Comparison of ENCODE assay signal across 9 mouse cellular contexts in genomic region chr5:105443057-105443815, GRCm38 (mm10). TPM values are rescaled to one million over a fixed set of nuclear protein-coding genes. Genes with fewer than 3 reads are reported as not detected.
A peak's percentile ranks its signal among the peaks of the same experiment; 100 is the strongest.
DNase-seq lines count a peak whose midpoint lies in the region; ATAC-seq and TF ChIP-seq lines count a peak whose summit lies in the region.
"Had no signal": no experiment of that assay in that cellular context is flagged by ENCODE, and none has a peak within 500 bp of the region (broad histone marks: within the 10 kb centered on the region; RNA-seq: fewer than 3 reads in every experiment).

No protein-coding gene starts in this region.

- no peak overlapping the region for H3K4me3 ChIP-seq in liver, embryonic 11.5 days (ENCODE audit: low read depth, low read length)
- no peak overlapping the region for H3K4me3 ChIP-seq in small intestine, adult 2 months (ENCODE audit: low read depth, low read length)
- no peak overlapping the region for H3K4me3 ChIP-seq in midbrain, embryonic 16.5 days (ENCODE audit: low read depth, low read length)
- no peak overlapping the region for H3K4me3 ChIP-seq in intestine, postnatal 0 days (ENCODE audit: low read depth, low read length)
- H3K4me3 ChIP-seq: erythroblast, embryonic 14.5 days had no signal

- H3K27me3 ChIP-seq in liver, embryonic 11.5 days (replicated peaks; ENCODE audit: control insufficient read depth, insufficient read depth, low read length), result no peaks in the 10 kb centered on the region
- H3K27me3 ChIP-seq in small intestine, adult 2 months (ENCODE audit: control insufficient read depth, insufficient read depth, low read length), result no peaks in the 10 kb centered on the region
- no peaks in the 10 kb centered on the region for H3K27me3 ChIP-seq in midbrain, embryonic 16.5 days (ENCODE audit: control insufficient read depth, insufficient read depth, low read depth, low read length)
- H3K27me3 ChIP-seq in intestine, postnatal 0 days (replicated peaks; ENCODE audit: control insufficient read depth, insufficient read depth, low read length), result no peaks in the 10 kb centered on the region

- peak overlapping the region; percentile 1; the same call in 1 of the 2 replicates for H3K9ac ChIP-seq in liver, embryonic 11.5 days (ENCODE audit: low read depth, low read length)
- no peak overlapping the region for H3K9ac ChIP-seq in midbrain, embryonic 16.5 days (ENCODE audit: low read depth, low read length)
- no peak overlapping the region for H3K9ac ChIP-seq in intestine, postnatal 0 days (ENCODE audit: low read depth, low read length)

- DNase-seq in gastrocnemius, postnatal 25 days, result peak; percentile 30
- DNase-seq in gastrocnemius, postnatal 4 days (ENCODE audit: low spot score in 2 of 2), result no peak
- peak; percentile 46 for DNase-seq in heart, adult 8-10 months (ENCODE audit: low spot score)
- no peak for DNase-seq in liver, embryonic 11.5 days (ENCODE audit: low spot score)
- DNase-seq in gastrocnemius, adult 18-20 months (ENCODE audit: low spot score), result no peak

- 31% methylated on average over 11 of the region's 11 CpGs for WGBS in liver, embryonic 11.5 days
- 71% methylated on average over 11 of the region's 11 CpGs for WGBS in small intestine, adult 2 months
- 64% methylated on average over 11 of the region's 11 CpGs for WGBS in midbrain, embryonic 16.5 days
- WGBS in intestine, postnatal 0 days, result 50% methylated on average over 11 of the region's 11 CpGs

- H3K4me1 ChIP-seq in liver, embryonic 11.5 days (replicated peaks; ENCODE audit: control insufficient read depth, insufficient read depth, low read length), result peaks cover 10% of the 10 kb centered on the region
- peaks cover 12% of the 10 kb centered on the region for H3K4me1 ChIP-seq in small intestine, adult 2 months (ENCODE audit: control insufficient read depth, insufficient read depth, insufficient read length, low read length)
- no peaks in the 10 kb centered on the region for H3K4me1 ChIP-seq in midbrain, embryonic 16.5 days (ENCODE audit: control insufficient read depth, insufficient read depth, low read length)
- H3K4me1 ChIP-seq in intestine, postnatal 0 days (replicated peaks; ENCODE audit: control insufficient read depth, insufficient read depth, low read length), result no peaks in the 10 kb centered on the region; the same call in 1 of the 2 replicates

- peak; percentile 56; the same call in 1 of the 2 replicates for ATAC-seq in liver, embryonic 11.5 days (replicated peaks; ENCODE audit: low FRiP score)
- ATAC-seq in midbrain, embryonic 16.5 days, result no peak
- ATAC-seq in intestine, postnatal 0 days, result no peak

- H3K36me3 ChIP-seq in liver, embryonic 11.5 days (ENCODE audit: control insufficient read depth, insufficient read depth, low read length), result no peaks in the 10 kb centered on the region
- H3K36me3 ChIP-seq in small intestine, adult 2 months (ENCODE audit: control insufficient read depth, insufficient read depth, low read length), result no peaks in the 10 kb centered on the region
- no peaks in the 10 kb centered on the region for H3K36me3 ChIP-seq in midbrain, embryonic 16.5 days (ENCODE audit: control insufficient read depth, insufficient read depth, low read length)
- no peaks in the 10 kb centered on the region for H3K36me3 ChIP-seq in intestine, postnatal 0 days (ENCODE audit: control insufficient read depth, insufficient read depth)

- no peaks in the 10 kb centered on the region for H3K9me3 ChIP-seq in liver, embryonic 11.5 days (ENCODE audit: control insufficient read depth, low read length)
- no peaks in the 10 kb centered on the region for H3K9me3 ChIP-seq in midbrain, embryonic 16.5 days (replicated peaks; ENCODE audit: control insufficient read depth, low read length, poor library complexity, severe bottlenecking)
- H3K9me3 ChIP-seq in intestine, postnatal 0 days (ENCODE audit: control insufficient read depth), result no peaks in the 10 kb centered on the region

- TF ChIP-seq CTCF in small intestine, adult 2 months (IDR thresholded peaks at IDR 0.05; ENCODE audit: extremely low read depth, insufficient read length, insufficient replicate concordance, low read depth, low read length), result no peak
- no peak for TF ChIP-seq CTCF in intestine, postnatal 0 days (IDR thresholded peaks at IDR 0.05; ENCODE audit: low read depth)

- peak overlapping the region; percentile 4; the same call in 1 of the 2 replicates for H3K4me2 ChIP-seq in liver, embryonic 11.5 days
- no peak overlapping the region for H3K4me2 ChIP-seq in midbrain, embryonic 16.5 days (ENCODE audit: low read length)
- no peak overlapping the region for H3K4me2 ChIP-seq in intestine, postnatal 0 days (replicated peaks; ENCODE audit: low read depth)

- TF ChIP-seq POLR2A in small intestine, adult 2 months (IDR thresholded peaks at IDR 0.05; ENCODE audit: low read depth, low read length), result no peak

- H3K27ac ChIP-seq in liver, embryonic 11.5 days (ENCODE audit: low read depth, low read length), result peak overlapping the region; percentile 60
- peak overlapping the region; percentile 61 for H3K27ac ChIP-seq in small intestine, adult 2 months (ENCODE audit: insufficient read depth, low read depth, low read length)
- H3K27ac ChIP-seq in midbrain, embryonic 16.5 days (ENCODE audit: low read length), result no peak overlapping the region
- no peak overlapping the region for H3K27ac ChIP-seq in intestine, postnatal 0 days (ENCODE audit: low read depth, low read length)

RNA-seq across cellular contexts. Expression of gene Lrrc8b, which starts 27.7 kb away (rescaled TPM):
- total RNA-seq in gastrocnemius, postnatal 25 days (2021), result 1 to 10 TPM; 1.5 to 2.6 TPM
- total RNA-seq in gastrocnemius, postnatal 4 days (2021), result 10 to 100 TPM; 10.7 TPM
- total RNA-seq in heart, adult 8-10 months (2022), result 1 to 10 TPM; 3.9 to 5.6 (median 4.2) TPM
- polyA plus RNA-seq in liver, embryonic 11.5 days (2014; fragmentation: Nextera tagmentation; extraction: Ambion mirVana), result 9.4 and 10.8 TPM in 2 replicates
- polyA plus RNA-seq in small intestine, adult 2 months (2012; rRNA removed), result 8.3 and 19.6 TPM in 2 replicates
- 1 to 10 TPM; 1.8 to 2.0 TPM for total RNA-seq in gastrocnemius, adult 18-20 months (2021)
- 17.5 and 18.5 TPM in 2 replicates for polyA plus RNA-seq in midbrain, embryonic 16.5 days (2015; fragmentation: Nextera tagmentation; extraction: Ambion mirVana)
- polyA plus RNA-seq in intestine, postnatal 0 days (2015; fragmentation: Nextera tagmentation; extraction: Ambion mirVana), result 12.2 and 12.6 TPM in 2 replicates

Comparison
In these comparisons a context has a peak if more than half of its experiments do, and no peak if none do; other contexts are left out.
1. DNase-seq: peak in gastrocnemius, postnatal 25 days (single experiment) and heart, adult 8-10 months (single experiment); none in gastrocnemius, postnatal 4 days (0 of 2), liver, embryonic 11.5 days (single experiment) and gastrocnemius, adult 18-20 months (single experiment).
2. H3K27ac ChIP-seq: peak in liver, embryonic 11.5 days (single experiment) and small intestine, adult 2 months (single experiment); none in midbrain, embryonic 16.5 days (single experiment) and intestine, postnatal 0 days (single experiment).